Mouse (Mus musculus): Measurements from ENCODE around the gene Gsx1.

- TF ChIP-seq POLR2A (IDR thresholded peaks at IDR 0.05; ENCODE audit: insufficient read depth, low read depth, low read length) = no peak
- TF ChIP-seq CTCF (IDR thresholded peaks at IDR 0.05; ENCODE audit: insufficient read depth, low read depth, low read length) = no peak
Measured at GRCm38 (mm10) chr5:147147340-147147739, 41.2 kb upstream of the Gsx1 start.

Data from olfactory bulb, adult 2 months (tissue).